Mouse (Mus musculus) cerebellum, adult 2 months (tissue): ENCODE results near the gene Adgre5. TPM values are rescaled to one million over a fixed set of nuclear protein-coding genes. Genes with fewer than 3 reads are reported as not detected.

Experiments used
- DNase-seq, 2 experiments: peaks; one replicate each; pipeline ENCODE4 v3.0.0; 2021
- H3K27ac ChIP-seq: fragments of 200-500 bp; 2 replicates; pipeline ENCODE4 v1.5.1; 2012; ENCODE audit warnings: low read length, control low read depth, inconsistent platforms; ENCODE audit not compliant: insufficient read depth
- H3K27me3 ChIP-seq: fragments of 200-500 bp; 2 replicates; pipeline ENCODE4 v1.6.1; 2012; ENCODE audit warnings: inconsistent platforms, mild to moderate bottlenecking, low read length, moderate library complexity; ENCODE audit not compliant: control insufficient read depth, insufficient read depth
- H3K4me1 ChIP-seq: fragments of 200-500 bp; 2 replicates; pipeline ENCODE4 v1.6.1; 2011; ENCODE audit warnings: low read length; ENCODE audit not compliant: control insufficient read depth, insufficient read depth
- H3K4me3 ChIP-seq: fragments of 200-500 bp; replicated peaks from 2 replicates; pipeline ENCODE3; 2011; ENCODE audit warnings: mild to moderate bottlenecking, low read depth, low read length, control low read depth; ENCODE audit not compliant: insufficient read depth
- CTCF ChIP-seq: fragments of 200-500 bp; IDR thresholded peaks from 2 replicates; pipeline ENCODE4 v1.5.1; 2011; ENCODE audit warnings: low read depth, mild to moderate bottlenecking, control low read depth, low read length, moderate library complexity, borderline replicate concordance; ENCODE audit not compliant: insufficient read depth
- POLR2A ChIP-seq: fragments of 200-500 bp; IDR thresholded peaks from 2 replicates; pipeline ENCODE4 v1.6.1; 2011; ENCODE audit warnings: low read length, control low read depth, borderline replicate concordance; ENCODE audit not compliant: insufficient read depth
- WGBS: fragments of 180-500 bp; shearing (Covaris S2); methylation state at CpG from one replicate; pipeline ENCODE4 v1.1.7; 2018; 5-methylcytosine and 5-hydroxymethylcytosine counted together
- polyA plus RNA-seq: library from polyadenylated mRNA; depleted of rRNA; stranded (reverse); fragments of >200 nt; gene quantifications from 2 replicates; pipeline ENCODE4 v1.2.3, GENCODE M21; 2012

Adgre5 gene
- polyA plus RNA-seq, 1 experiment: 23.8 TPM

- no peak for TF ChIP-seq POLR2A
- no peak for TF ChIP-seq CTCF
- Histone ChIP-seq H3K27ac (no peak overlapping the region), H3K4me3 (no peak overlapping the region), H3K4me1 (no peaks in the 10 kb centered on the region), H3K27me3 (no peaks in the 10 kb centered on the region)
- DNase-seq: no peak
- 94% methylated on average over 8 of the region's 8 CpGs for WGBS
Measured at GRCm38 (mm10) chr8:83725521-83726102, 15.5 kb downstream of the Adgre5 start.

GRCm38 (mm10) chr8:83724697-83725482 lies 16.2 kb downstream of the Adgre5 start:
- 26% methylated on average over 15 of the region's 15 CpGs for WGBS
- no peak overlapping the region for H3K27ac ChIP-seq
- no peaks in the 10 kb centered on the region for H3K27me3 ChIP-seq
- DNase-seq: peak; percentile 74 to 79
- no peaks in the 10 kb centered on the region for H3K4me1 ChIP-seq
- H3K4me3 ChIP-seq: no peak overlapping the region
- no peak for TF ChIP-seq POLR2A
- TF ChIP-seq CTCF: peak; percentile 89

- H3K4me1 ChIP-seq: no peaks in the 10 kb centered on the region
- H3K27ac ChIP-seq: no peak overlapping the region
- WGBS: 71% methylated on average over 11 of the region's 11 CpGs
- TF ChIP-seq CTCF (no peak), POLR2A (no peak)
- no peak for DNase-seq
- no peak overlapping the region for H3K4me3 ChIP-seq
- H3K27me3 ChIP-seq: no peaks in the 10 kb centered on the region
Measured at GRCm38 (mm10) chr8:83723447-83724083, 17.6 kb downstream of the Adgre5 start.

GRCm38 (mm10) chr8:83722631-83723030 lies 18.5 kb downstream of the Adgre5 start:
- no peak overlapping the region for H3K27ac ChIP-seq
- DNase-seq: no peak
- TF ChIP-seq CTCF (no peak), POLR2A (no peak)

GRCm38 (mm10) chr8:83721405-83722025 lies 19.6 kb downstream of the Adgre5 start:
- Histone ChIP-seq H3K27ac (no peak overlapping the region), H3K27me3 (no peaks in the 10 kb centered on the region), H3K4me3 (no peak overlapping the region), H3K4me1 (0 out of 2 replicates have a peak, but pooled peaks cover 3% of the 10 kb centered on the region)
- TF ChIP-seq POLR2A (no peak), CTCF (no peak)
- WGBS: 79% methylated on average over 25 of the region's 25 CpGs
- no peak for DNase-seq

More at GRCm38 (mm10) chr8:83722631-83723030, 18.5 kb downstream of the Adgre5 start:
- no peaks in the 10 kb centered on the region for H3K4me1 ChIP-seq
- WGBS: 84% methylated on average over 12 of the region's 12 CpGs
- H3K27me3 ChIP-seq: no peaks in the 10 kb centered on the region
- H3K4me3 ChIP-seq: no peak overlapping the region

GRCm38 (mm10) chr8:83719693-83720092 lies 21.4 kb downstream of the Adgre5 start:
- no peak for DNase-seq
- Histone ChIP-seq H3K4me1 (0 out of 2 replicates have a peak, but pooled peaks cover 3% of the 10 kb centered on the region), H3K4me3 (no peak overlapping the region), H3K27me3 (no peaks in the 10 kb centered on the region), H3K27ac (no peak overlapping the region)
- 64% methylated on average over 2 of the region's 2 CpGs for WGBS
- TF ChIP-seq POLR2A (no peak), CTCF (no peak)

GRCm38 (mm10) chr8:83719048-83719447 lies 22.1 kb downstream of the Adgre5 start:
- H3K27me3 ChIP-seq: no peaks in the 10 kb centered on the region
- 0 out of 2 replicates have a peak, but pooled peaks cover 3% of the 10 kb centered on the region for H3K4me1 ChIP-seq
- WGBS: 68% methylated on average over 2 of the region's 2 CpGs
- H3K27ac ChIP-seq: no peak overlapping the region
- no peak for DNase-seq
- no peak overlapping the region for H3K4me3 ChIP-seq
- TF ChIP-seq CTCF: no peak
- no peak for TF ChIP-seq POLR2A

GRCm38 (mm10) chr8:83716563-83716962 lies 24.6 kb downstream of the Adgre5 start:
- Histone ChIP-seq H3K4me1 (0 out of 2 replicates have a peak, but pooled peaks cover 3% of the 10 kb centered on the region), H3K27me3 (no peaks in the 10 kb centered on the region), H3K27ac (no peak overlapping the region), H3K4me3 (no peak overlapping the region)
- no peak for TF ChIP-seq CTCF
- DNase-seq: no peak
- WGBS: 60% methylated on average over 2 of the region's 2 CpGs
